Mouse (Mus musculus) frontal cortex, adult 2 months (tissue): Measurements from ENCODE around the gene Ncoa7. TPM values are rescaled to one million over a fixed set of nuclear protein-coding genes. Genes with fewer than 3 reads are reported as not detected.

Experiments used
- DNase-seq, 2 experiments: peaks; one replicate each; pipeline ENCODE4 v3.0.0; 2022; ENCODE audit warnings: low spot score in 1 of 2; ENCODE audit errors: extremely low spot score in 1 of 2
- polyA plus RNA-seq: library from polyadenylated mRNA; depleted of rRNA; stranded (reverse); fragments of >200 nt; gene quantifications from 2 replicates; pipeline ENCODE4 v1.2.3, GENCODE M21; 2012; rRNA removed

Ncoa7 gene
- polyA plus RNA-seq, 1 experiment = 46.7 TPM

DNA sequence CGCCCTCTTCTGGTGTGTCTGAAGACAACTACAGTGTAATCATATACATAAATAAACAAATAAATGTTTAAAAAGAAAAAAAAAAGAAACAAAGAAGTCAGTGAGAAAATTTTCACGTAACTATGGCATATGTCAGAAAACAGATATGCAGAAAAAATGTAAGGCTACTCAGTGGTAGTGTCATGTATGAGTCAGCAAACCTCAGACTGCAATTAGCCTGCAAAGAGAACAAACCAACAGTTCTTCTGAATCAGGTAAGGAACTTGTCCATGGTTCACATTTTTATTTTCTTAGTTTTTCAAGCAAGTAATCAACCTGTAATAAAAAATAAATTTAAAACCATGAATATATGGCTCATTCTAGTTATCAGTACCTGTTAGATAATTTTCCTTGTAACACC is 195.0 kb downstream of the Ncoa7 start:
- DNase-seq = no peak

DNA sequence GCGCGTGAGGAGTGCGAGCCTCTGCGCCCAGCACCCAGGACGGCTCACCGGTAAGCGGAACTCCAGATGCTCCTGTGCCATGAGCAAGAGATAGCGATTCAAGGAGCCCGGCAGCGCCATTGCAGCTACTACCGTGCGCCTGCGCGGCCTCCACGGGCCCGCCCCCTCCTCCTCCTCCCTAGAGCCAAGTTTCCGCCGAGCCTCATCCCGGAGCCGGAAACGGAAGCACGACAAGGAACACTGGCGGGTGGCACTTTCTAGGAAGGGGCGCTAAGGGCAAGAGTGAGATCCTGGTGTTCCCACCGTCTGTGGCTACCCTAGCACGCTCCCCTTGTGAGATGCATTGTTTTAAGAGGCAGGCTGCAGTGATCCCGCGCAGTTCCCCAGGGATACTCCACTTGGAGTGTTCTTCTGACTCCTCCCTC is 202.6 kb downstream of the Ncoa7 start, which contains the start of gene Trmt11:
TSS of gene Trmt11 (minus strand) at position 208 of the 425 bp plus-strand sequence.
- DNase-seq = peak; percentile 77 to 94

DNA sequence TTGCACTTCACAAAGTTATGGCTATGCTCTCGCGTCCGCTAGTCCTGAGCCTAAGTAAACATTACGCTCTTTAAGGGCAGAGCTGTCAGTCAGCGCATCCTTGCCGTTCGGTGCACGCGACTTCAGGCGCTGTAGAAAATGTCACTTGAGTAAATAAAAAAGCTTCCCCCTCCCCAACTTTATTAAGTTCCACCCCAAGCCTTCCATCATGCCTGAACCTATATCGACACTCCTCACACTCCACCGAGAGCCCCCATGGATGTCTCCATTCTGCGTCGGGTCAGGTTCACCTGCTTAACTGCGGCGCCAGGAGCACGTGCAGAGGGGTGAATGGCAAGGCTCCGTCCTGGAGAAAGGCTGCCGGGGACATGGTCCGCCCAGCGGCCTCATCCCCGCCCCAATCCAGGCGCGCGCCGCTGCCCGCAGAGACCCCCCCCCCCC is 203.0 kb downstream of the Ncoa7 start:
- no peak for DNase-seq

DNA sequence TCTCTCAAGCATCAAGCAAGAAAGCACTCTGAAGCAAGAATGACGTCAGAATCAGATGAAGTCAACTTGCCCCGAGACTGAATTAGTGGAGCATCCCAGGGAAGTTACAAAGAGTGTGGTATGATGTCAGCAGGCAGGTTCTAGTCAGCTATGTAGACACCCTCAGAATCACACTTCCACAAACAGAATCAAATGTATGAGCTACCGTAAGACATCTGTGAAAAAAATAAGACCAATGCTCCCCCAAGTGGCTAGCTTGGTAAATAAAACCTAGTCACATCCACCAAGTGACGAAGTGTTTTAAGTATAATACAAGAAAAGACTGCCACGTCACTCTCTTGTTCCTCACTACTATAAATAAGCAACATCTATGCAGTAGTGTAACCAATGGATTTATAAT is 216.1 kb downstream of the Ncoa7 start:
- peak in 1 of 2 experiments; percentile 60 for DNase-seq

DNA sequence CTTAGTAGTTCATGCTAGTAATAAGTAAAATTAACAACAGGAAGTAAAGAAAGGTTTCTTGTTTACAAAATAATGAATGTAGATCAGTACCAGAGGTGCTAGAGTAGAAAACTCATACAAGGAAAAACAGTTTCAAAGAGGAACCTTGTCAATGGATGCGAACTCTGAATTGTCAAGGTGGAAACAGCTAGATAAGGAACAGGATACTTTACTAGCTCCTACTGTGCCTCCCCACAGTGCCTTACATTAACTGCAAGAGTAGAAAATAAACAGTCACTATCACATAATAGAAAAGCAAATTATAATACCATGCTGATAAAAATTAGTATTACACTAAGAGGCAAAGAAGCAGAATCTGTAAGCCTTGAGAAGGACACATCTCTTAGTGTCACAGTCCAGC is 217.4 kb downstream of the Ncoa7 start:
- DNase-seq = no peak

Other genes with a start within 250 kb of the Ncoa7 start
- gene Trmt11, start 202.6 kb downstream of the Ncoa7 start, polyA plus RNA-seq = 5.1 and 7.2 TPM in 2 replicates
- 15.5 and 17.0 TPM in 2 replicates for gene Hint3, start 173.7 kb downstream of the Ncoa7 start, polyA plus RNA-seq
- gene Hey2, start 39.5 kb upstream of the Ncoa7 start, polyA plus RNA-seq = 21.2 and 21.6 TPM in 2 replicates